In genomic region chr6:140714905-140715365, GRCm38 (mm10) we compare ENCODE assay signal across 8 mouse cellular contexts. TPM values are rescaled to one million over a fixed set of nuclear protein-coding genes. Genes with fewer than 3 reads are reported as not detected.
DNase-seq lines count a peak whose midpoint lies in the region; ATAC-seq and TF ChIP-seq lines count a peak whose summit lies in the region.

No protein-coding gene starts in this region.

- no peak overlapping the region for H3K4me2 ChIP-seq in forebrain, embryonic 13.5 days
- H3K4me2 ChIP-seq in lung, postnatal 0 days (replicated peaks; ENCODE audit: low read depth, low read length) = no peak overlapping the region

- H3K27me3 ChIP-seq in forebrain, embryonic 13.5 days = 0 out of 2 replicates have a peak, but pooled peaks cover 3% of the 10 kb centered on the region
- no peaks in the 10 kb centered on the region for H3K27me3 ChIP-seq in lung, postnatal 0 days (replicated peaks; ENCODE audit: insufficient read depth, low read length)

- H3K36me3 ChIP-seq in forebrain, embryonic 13.5 days (ENCODE audit: poor library complexity, severe bottlenecking) = no peaks in the 10 kb centered on the region
- H3K36me3 ChIP-seq in lung, postnatal 0 days (ENCODE audit: insufficient read depth, low read length) = no peaks in the 10 kb centered on the region

- H3K4me1 ChIP-seq in forebrain, embryonic 13.5 days = no peaks in the 10 kb centered on the region
- no peaks in the 10 kb centered on the region for H3K4me1 ChIP-seq in lung, postnatal 0 days (ENCODE audit: insufficient read depth, low read depth, low read length)

- no peak overlapping the region for H3K27ac ChIP-seq in forebrain, embryonic 13.5 days
- H3K27ac ChIP-seq in layer of hippocampus, adult 2 months = no peak overlapping the region
- no peak overlapping the region for H3K27ac ChIP-seq in lung, postnatal 0 days (ENCODE audit: low read length)

- peak; percentile 96 for TF ChIP-seq CTCF in layer of hippocampus, adult 2 months (conservative IDR thresholded peaks at IDR 0.05)
- TF ChIP-seq CTCF in lung, postnatal 0 days (IDR thresholded peaks at IDR 0.05) = peak; percentile 95

- no peak overlapping the region for H3K9ac ChIP-seq in forebrain, embryonic 13.5 days
- H3K9ac ChIP-seq in lung, postnatal 0 days (replicated peaks; ENCODE audit: low read depth) = no peak overlapping the region

- 22% methylated on average over 10 of the region's 10 CpGs for WGBS in forebrain, embryonic 13.5 days
- WGBS in lung, postnatal 0 days = 18% methylated on average over 10 of the region's 10 CpGs

- no peak for TF ChIP-seq EP300 in lung, postnatal 0 days (IDR thresholded peaks at IDR 0.05)

- DNase-seq in ES-CJ7 (ENCODE audit: low read depth, low spot score) = peak; percentile 86
- DNase-seq in c-Kit-negative CD71-positive TER-119-positive erythroid progenitor cells, embryonic 14.5 days (ENCODE audit: low read depth, low spot score) = peak; percentile 24
- DNase-seq in layer of hippocampus, adult 2 months (ENCODE audit: low spot score in 2 of 2) = peak; percentile 63 to 83
- peak; percentile 79 for DNase-seq in lung, postnatal 0 days (ENCODE audit: low spot score)
- DNase-seq in ovary, postnatal 36 days (ENCODE audit: low spot score) = peak; percentile 52
- DNase-seq in thymus, postnatal 14 days = peak; percentile 77

- no peaks in the 10 kb centered on the region for H3K9me3 ChIP-seq in forebrain, embryonic 13.5 days (replicated peaks)
- no peaks in the 10 kb centered on the region for H3K9me3 ChIP-seq in lung, postnatal 0 days (ENCODE audit: low read length)

- ATAC-seq in forebrain, embryonic 13.5 days = peak; percentile 67
- ATAC-seq in hematopoietic stem cell, adult 5-6 weeks (replicated peaks in 1 of 2; ENCODE audit: insufficient read depth in 1 of 2, low FRiP score in 2 of 2, low TSS enrichment in 1 of 2, low read depth in 1 of 2, poor library complexity in 2 of 2, severe bottlenecking in 2 of 2) = peak; percentile 73 to 81
- peak; percentile 37 for ATAC-seq in lung, postnatal 0 days

- H3K4me3 ChIP-seq in forebrain, embryonic 13.5 days = no peak overlapping the region
- H3K4me3 ChIP-seq in layer of hippocampus, adult 2 months = no peak overlapping the region
- H3K4me3 ChIP-seq in lung, postnatal 0 days (ENCODE audit: low read depth, low read length) = no peak overlapping the region

RNA-seq across cellular contexts. Expression of gene Gm11077, which starts 14.1 kb away (rescaled TPM):
- polyA plus RNA-seq in forebrain, embryonic 13.5 days (2015; fragmentation: Nextera tagmentation; extraction: Ambion mirVana) = not detected in 2 replicates
- total RNA-seq in hematopoietic stem cell, adult 5-6 weeks (2017) = not detected in 2 replicates
- not detected for total RNA-seq in layer of hippocampus, adult 2 months (2021)
- not detected in 2 replicates for polyA plus RNA-seq in lung, postnatal 0 days (2015; fragmentation: Nextera tagmentation; extraction: Ambion mirVana)

Comparison
In these comparisons a context has a peak if more than half of its experiments do, and no peak if none do; other contexts are left out.
1. DNase-seq: peak in every context shown above with its lines; median percentile 86 in ES-CJ7; 79 in lung, postnatal 0 days; 77 in thymus, postnatal 14 days; 73 in layer of hippocampus, adult 2 months; 52 in ovary, postnatal 36 days; 24 in c-Kit-negative CD71-positive TER-119-positive erythroid progenitor cells, embryonic 14.5 days.